Mouse (Mus musculus) embryonic fibroblast, embryonic 13.5 days (primary cell): ENCODE results near the gene Itpr2.

Experiments
- CTCF ChIP-seq: IDR thresholded peaks from 2 replicates; pipeline ENCODE4 v1.5.1; 2011; ENCODE audit warnings: mild to moderate bottlenecking, control low read depth, low read length, moderate library complexity, borderline replicate concordance; ENCODE audit not compliant: insufficient read depth
- POLR2A ChIP-seq: IDR thresholded peaks from 2 replicates; pipeline ENCODE4 v1.6.1; 2011; ENCODE audit warnings: low read depth, mild to moderate bottlenecking, control low read depth, low read length, moderate library complexity

- TF ChIP-seq CTCF: no peak
- TF ChIP-seq POLR2A: no peak
Observed at GRCm38 (mm10) chr6:146388010-146388409, 114.0 kb downstream of the Itpr2 start.
